Comparison of ENCODE assay signal across 9 mouse cellular contexts in the genomic region with DNA sequence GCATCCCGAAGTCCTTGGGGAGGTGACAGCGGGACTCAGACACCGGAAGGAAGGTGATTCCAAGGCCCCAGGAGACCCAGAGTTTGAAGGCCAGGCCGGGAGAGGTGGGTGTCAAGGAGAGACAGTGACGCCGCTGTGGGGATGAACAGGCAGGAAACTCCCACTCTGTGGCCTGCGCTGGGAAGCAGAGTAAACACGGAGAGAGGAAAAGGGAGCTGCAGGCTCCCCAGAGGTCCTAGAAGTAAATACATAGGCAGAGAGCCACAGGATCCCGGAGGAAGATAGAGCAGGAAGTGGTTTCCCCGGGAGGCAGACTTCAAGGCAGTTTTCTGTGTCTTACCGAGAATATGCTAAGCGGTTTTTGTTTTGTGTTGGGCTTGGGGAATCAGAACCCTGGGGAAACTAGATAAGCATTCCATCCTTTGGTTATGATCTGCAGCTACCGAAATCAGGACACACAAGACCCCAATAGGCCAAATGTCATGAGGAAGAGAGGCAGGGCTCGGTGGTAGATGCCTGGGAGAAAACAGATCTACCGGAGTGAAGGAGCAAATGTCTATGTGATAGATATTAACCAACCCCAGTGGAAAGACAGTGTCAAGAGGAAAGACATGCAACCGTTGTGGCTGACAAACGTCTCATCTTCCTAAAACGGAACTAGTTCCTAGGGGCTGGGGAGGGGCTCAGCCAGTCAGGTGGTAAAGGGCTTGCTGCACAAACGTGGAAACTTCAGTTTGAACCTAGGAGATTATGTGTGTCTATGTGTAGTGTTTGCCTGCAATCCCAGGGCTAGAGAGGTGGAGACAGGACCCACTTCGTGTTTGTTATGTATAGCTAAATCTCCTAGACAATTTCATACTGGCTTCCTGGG. TPM values are rescaled to one million over a fixed set of nuclear protein-coding genes. Genes with fewer than 3 reads are reported as not detected.
DNase-seq lines count a peak whose midpoint lies in the region; ATAC-seq and TF ChIP-seq lines count a peak whose summit lies in the region.
"Had no signal": no experiment of that assay in that cellular context is flagged by ENCODE, and none has a peak within 500 bp of the region (broad histone marks: within the 10 kb centered on the region; RNA-seq: fewer than 3 reads in every experiment).

No protein-coding gene starts in this region.

- H3ac ChIP-seq in myocyte (ENCODE audit: control insufficient read depth, insufficient read length) = no peak overlapping the region

- H3K9ac ChIP-seq in limb, embryonic 15.5 days = no peak overlapping the region

- no peak for DNase-seq in G1E (ENCODE audit: low spot score)
- DNase-seq in cerebellum, postnatal 14 days = no peak
- DNase-seq in cerebellum, adult 9-10 months = no peak
- no peak for DNase-seq in right cerebral cortex, postnatal 25 days

- H3K36me3 ChIP-seq in G1E (replicated peaks) = peaks cover 8% of the 10 kb centered on the region
- no peaks in the 10 kb centered on the region for H3K36me3 ChIP-seq in limb, embryonic 15.5 days
- H3K36me3 ChIP-seq in myocyte (ENCODE audit: control insufficient read depth, insufficient read depth) = no peaks in the 10 kb centered on the region

- H3K79me2 ChIP-seq in myocyte (ENCODE audit: control insufficient read depth, insufficient read depth) = no peaks in the 10 kb centered on the region

- ATAC-seq in G1E (ENCODE audit: extremely low read depth, insufficient number of reproducible peaks, low FRiP score, poor library complexity, severe bottlenecking) = peak; percentile 46
- ATAC-seq in hematopoietic stem cell, adult 5-6 weeks (replicated peaks in 1 of 2; ENCODE audit: insufficient read depth in 1 of 2, low FRiP score in 2 of 2, low TSS enrichment in 1 of 2, low read depth in 1 of 2, poor library complexity in 2 of 2, severe bottlenecking in 2 of 2) = peak; percentile 35 to 53; a peak in 1 of 4 replicates
- ATAC-seq in limb, embryonic 15.5 days (ENCODE audit: insufficient number of reproducible peaks, low FRiP score, low TSS enrichment, low read depth) = no peak

- H3K4me2 ChIP-seq in limb, embryonic 15.5 days = peak overlapping the region; percentile 30
- peak overlapping the region; percentile 42 for H3K4me2 ChIP-seq in myocyte (ENCODE audit: low read depth)

- TF ChIP-seq CTCF in G1E (IDR thresholded peaks at IDR 0.05; ENCODE audit: low read depth, low read length) = no peak
- TF ChIP-seq CTCF in bone marrow macrophage, adult 2 months (IDR thresholded peaks at IDR 0.05; ENCODE audit: low read depth, low read length) = no peak

- H3K9me3 ChIP-seq in G1E (replicated peaks) = no peaks in the 10 kb centered on the region
- H3K9me3 ChIP-seq in limb, embryonic 15.5 days = no peaks in the 10 kb centered on the region

- H3K27ac ChIP-seq in bone marrow macrophage, adult 2 months (ENCODE audit: insufficient read depth, low read depth, low read length) = peak overlapping the region; percentile 90
- H3K27ac ChIP-seq in limb, embryonic 15.5 days = peak overlapping the region; percentile 75

- H3K4me3 ChIP-seq in G1E (ENCODE audit: low read depth, low read length) (peak overlapping the region; percentile 71), myocyte (no peak overlapping the region)
- H3K4me3 ChIP-seq in bone marrow macrophage, adult 2 months (ENCODE audit: insufficient read depth, low read length) = peak overlapping the region; percentile 70
- H3K4me3 ChIP-seq in limb, embryonic 15.5 days = peak overlapping the region; percentile 16

- peaks cover 35% of the 10 kb centered on the region for H3K4me1 ChIP-seq in G1E (ENCODE audit: insufficient read depth, low read depth, low read length)
- H3K4me1 ChIP-seq in bone marrow macrophage, adult 2 months (ENCODE audit: control insufficient read depth, insufficient read depth, low read length) = peaks cover 27% of the 10 kb centered on the region
- peaks cover 9% of the 10 kb centered on the region; the same call in 1 of the 2 replicates for H3K4me1 ChIP-seq in limb, embryonic 15.5 days

- TF ChIP-seq POLR2A in bone marrow macrophage, adult 2 months (IDR thresholded peaks at IDR 0.05; ENCODE audit: borderline replicate concordance, low read depth, low read length) = 0 out of 2 replicates have a peak, but pooled peaks have one; percentile 0
- no peak for TF ChIP-seq POLR2A in myocyte (IDR thresholded peaks at IDR 0.05; ENCODE audit: insufficient read length, low read depth)

- 25% methylated on average over 20 of the region's 20 CpGs for WGBS in limb, embryonic 15.5 days

- H3K27me3 ChIP-seq in G1E (ENCODE audit: insufficient read depth, low read length) (no peaks in the 10 kb centered on the region), myocyte (ENCODE audit: control insufficient read depth, insufficient read depth, insufficient read length) (no peaks in the 10 kb centered on the region)
- no peaks in the 10 kb centered on the region for H3K27me3 ChIP-seq in limb, embryonic 15.5 days

TF ChIP-seq in myocyte, 11 proteins besides CTCF, POLR2A, EP300 and RAD21:
- no peak for TF ChIP-seq MYOG (IDR thresholded peaks at IDR 0.05; ENCODE audit: control insufficient read depth in 1 of 3, insufficient read depth in 1 of 3, insufficient read length in 2 of 3, low read depth in 2 of 3)
- TF ChIP-seq TCF12 (IDR thresholded peaks at IDR 0.05; ENCODE audit: insufficient read depth, poor library complexity, severe bottlenecking) = no peak
- TF ChIP-seq CEBPB (IDR thresholded peaks at IDR 0.05; ENCODE audit: insufficient read depth, poor library complexity, severe bottlenecking) = no peak
- TF ChIP-seq POLR2AphosphoS2 (IDR thresholded peaks at IDR 0.05; ENCODE audit: insufficient read length, low read depth) = no peak

RNA-seq across cellular contexts. Expression of gene Mymx, which starts 17.7 kb away (rescaled TPM):
- total RNA-seq in G1E (2014; fragmentation: Nextera tagmentation) (not detected in 2 replicates), G1E (2017) (not detected in 2 replicates)
- polyA plus RNA-seq in G1E (2012) (not detected in 2 replicates), myocyte (2012; fragmentation: generic; extraction: Trizol) (576 TPM)
- not detected in 2 replicates for polyA plus RNA-seq in bone marrow macrophage, adult 2 months (2012; ENCODE audit: insufficient read depth, insufficient read length, missing spikeins)
- total RNA-seq in hematopoietic stem cell, adult 5-6 weeks (2017) = not detected in 2 replicates
- polyA plus RNA-seq in limb, embryonic 15.5 days (2015; fragmentation: Nextera tagmentation; extraction: Ambion mirVana) = 22.9 and 39.7 TPM in 2 replicates
- polyA plus RNA-seq: gonadal fat pad, adult 2 months had no signal

RNA-seq across cellular contexts. Expression of gene Slc29a1, which starts 20.2 kb away (rescaled TPM):
- total RNA-seq in G1E (2014; fragmentation: Nextera tagmentation) = 107 and 116 TPM in 2 replicates
- total RNA-seq in G1E (2017) = 93.5 and 118 TPM in 2 replicates
- polyA plus RNA-seq in G1E (2012) = 143 and 207 TPM in 2 replicates
- 88.6 and 93.9 TPM in 2 replicates for polyA plus RNA-seq in bone marrow macrophage, adult 2 months (2012; ENCODE audit: insufficient read depth, insufficient read length, missing spikeins)
- total RNA-seq in hematopoietic stem cell, adult 5-6 weeks (2017) = 70.4 and 70.6 TPM in 2 replicates
- 120 and 140 TPM in 2 replicates for polyA plus RNA-seq in limb, embryonic 15.5 days (2015; fragmentation: Nextera tagmentation; extraction: Ambion mirVana)
- polyA plus RNA-seq in myocyte (2012; fragmentation: generic; extraction: Trizol) = 913 TPM

RNA-seq across cellular contexts. Expression of gene Capn11, which starts 39.5 kb away (rescaled TPM):
- total RNA-seq in G1E (2014; fragmentation: Nextera tagmentation) = not detected in 2 replicates
- not detected in 2 replicates for total RNA-seq in G1E (2017)
- not detected in 2 replicates for polyA plus RNA-seq in G1E (2012)
- polyA plus RNA-seq in bone marrow macrophage, adult 2 months (2012; ENCODE audit: insufficient read depth, insufficient read length, missing spikeins) = 1.5 and 1.7 TPM in 2 replicates
- total RNA-seq in hematopoietic stem cell, adult 5-6 weeks (2017) = 0.50 and 0.55 TPM in 2 replicates
- 0.21 and 0.37 TPM in 2 replicates for polyA plus RNA-seq in limb, embryonic 15.5 days (2015; fragmentation: Nextera tagmentation; extraction: Ambion mirVana)
- polyA plus RNA-seq in myocyte (2012; fragmentation: generic; extraction: Trizol) = 0.38 TPM

RNA-seq across cellular contexts. Expression of gene Hsp90ab1, which starts 46.5 kb away (rescaled TPM):
- 1,427 and 1,464 TPM in 2 replicates for total RNA-seq in G1E (2014; fragmentation: Nextera tagmentation)
- total RNA-seq in G1E (2017) = 1,152 and 1,547 TPM in 2 replicates
- polyA plus RNA-seq in G1E (2012) = 681 and 1,104 TPM in 2 replicates
- polyA plus RNA-seq in bone marrow macrophage, adult 2 months (2012; ENCODE audit: insufficient read depth, insufficient read length, missing spikeins) = 586 and 617 TPM in 2 replicates
- total RNA-seq in hematopoietic stem cell, adult 5-6 weeks (2017) = 2,119 and 2,880 TPM in 2 replicates
- polyA plus RNA-seq in limb, embryonic 15.5 days (2015; fragmentation: Nextera tagmentation; extraction: Ambion mirVana) = 1,467 and 1,497 TPM in 2 replicates
- 1,606 TPM for polyA plus RNA-seq in myocyte (2012; fragmentation: generic; extraction: Trizol)

RNA-seq across cellular contexts. Expression of gene Slc35b2, which starts 55.9 kb away (rescaled TPM):
- total RNA-seq in G1E (2014; fragmentation: Nextera tagmentation) (46.5 and 60.9 TPM in 2 replicates), G1E (2017) (65.9 and 77.1 TPM in 2 replicates)
- polyA plus RNA-seq in G1E (2012) (24.6 and 24.9 TPM in 2 replicates), myocyte (2012; fragmentation: generic; extraction: Trizol) (80.1 TPM)
- polyA plus RNA-seq in bone marrow macrophage, adult 2 months (2012; ENCODE audit: insufficient read depth, insufficient read length, missing spikeins) = 73.7 and 83.1 TPM in 2 replicates
- 64.8 and 76.7 TPM in 2 replicates for total RNA-seq in hematopoietic stem cell, adult 5-6 weeks (2017)
- 139 and 142 TPM in 2 replicates for polyA plus RNA-seq in limb, embryonic 15.5 days (2015; fragmentation: Nextera tagmentation; extraction: Ambion mirVana)

Comparison
In these comparisons a context has a peak if more than half of its experiments do, and no peak if none do; other contexts are left out.
1. RNA of gene Mymx, which starts 17.7 kb away (polyA plus RNA-seq): 576 TPM in myocyte (single experiment); 22.9 to 39.7 TPM in limb, embryonic 15.5 days, not detected in G1E and not detected in bone marrow macrophage, adult 2 months; every median in the first group is over 10 times any median in the second.